Mouse (Mus musculus) megakaryocyte-erythroid progenitor cell, adult 5-6 weeks (primary cell): ENCODE results near the gene Ear14. TPM values are rescaled to one million over a fixed set of nuclear protein-coding genes. Genes with fewer than 3 reads are reported as not detected.
"Not testable (repeated sequence)": the region's sequence is repeated elsewhere in the genome, so short reads cannot be mapped to it uniquely, and the experiment has no call there.

Experiments used
- ATAC-seq: replicated peaks from 2 replicates; pipeline ENCODE4 v1.8.0; 2016; ENCODE audit warnings: mild to moderate bottlenecking, inconsistent platforms; ENCODE audit not compliant: severe bottlenecking, poor library complexity, low FRiP score, low TSS enrichment
- total RNA-seq, 2 experiments: library from RNA; stranded (forward) in 1 of 2; stranded (reverse) in 1 of 2; fragments of 200-1000, 215-1000 nt in 1 of 2; fragments of >200 nt in 1 of 2; fragmentation: Nextera tagmentation in 1 of 2; gene quantifications; 2 replicates each; pipeline ENCODE4 v1.2.3; 2014 to 2017

The Ear14 gene
- total RNA-seq, 2 experiments from 2014 or later = not detected

- no peak for ATAC-seq
Observed at GRCm38 (mm10) chr14:51247736-51248135, 44.5 kb downstream of the Ear14 start.

- no peak for ATAC-seq
Observed at GRCm38 (mm10) chr14:51250348-51250747, 47.2 kb downstream of the Ear14 start.

GRCm38 (mm10) chr14:51252206-51252605 is 49.0 kb downstream of the Ear14 start:
- ATAC-seq = not testable (repeated sequence)

- no peak for ATAC-seq
Observed at GRCm38 (mm10) chr14:51253569-51253968, 50.4 kb downstream of the Ear14 start.

Other genes with a start within 250 kb of the Ear14 start
- gene Pnp2, start 247.4 kb upstream of the Ear14 start, total RNA-seq (2014; fragmentation: Nextera tagmentation) = 28.8 and 44.9 TPM in 2 replicates
- 9.8 and 12.2 TPM in 2 replicates for gene Pnp2, start 247.4 kb upstream of the Ear14 start, total RNA-seq (2017)
- gene Rnase10, start 195.6 kb upstream of the Ear14 start, total RNA-seq (2014; fragmentation: Nextera tagmentation) = not detected in 2 replicates
- gene Rnase10, start 195.6 kb upstream of the Ear14 start, total RNA-seq (2017) = not detected in 2 replicates
- not detected in 2 replicates for gene Rnase9, start 161.5 kb upstream of the Ear14 start, total RNA-seq (2014; fragmentation: Nextera tagmentation)
- not detected in 2 replicates for gene Rnase9, start 161.5 kb upstream of the Ear14 start, total RNA-seq (2017)
- not detected in 2 replicates for gene Rnase11, start 153.2 kb upstream of the Ear14 start, total RNA-seq (2014; fragmentation: Nextera tagmentation)
- not detected in 2 replicates for gene Rnase11, start 153.2 kb upstream of the Ear14 start, total RNA-seq (2017)
- gene Rnase12, start 145.7 kb upstream of the Ear14 start, total RNA-seq (2014; fragmentation: Nextera tagmentation) = not detected in 2 replicates
- 0.99 and 5.2 TPM in 2 replicates for gene Rnase12, start 145.7 kb upstream of the Ear14 start, total RNA-seq (2017)
- gene Olfr750, start 129.0 kb upstream of the Ear14 start, total RNA-seq (2014; fragmentation: Nextera tagmentation) = not detected in 2 replicates
- not detected in 2 replicates for gene Olfr750, start 129.0 kb upstream of the Ear14 start, total RNA-seq (2017)
- gene Rnase4, start 112.3 kb upstream of the Ear14 start, total RNA-seq (2014; fragmentation: Nextera tagmentation) = not detected in 2 replicates
- gene Rnase4, start 112.3 kb upstream of the Ear14 start, total RNA-seq (2017) = 0.76 TPM in 1 of 2 replicates, not detected in the other
- not detected in 2 replicates for gene Ang, start 112.2 kb upstream of the Ear14 start, total RNA-seq (2014; fragmentation: Nextera tagmentation)
- gene Ang, start 112.2 kb upstream of the Ear14 start, total RNA-seq (2017) = not detected in 2 replicates
- not detected in 2 replicates for gene Eddm3b, start 89.0 kb upstream of the Ear14 start, total RNA-seq (2014; fragmentation: Nextera tagmentation)
- not detected in 2 replicates for gene Eddm3b, start 89.0 kb upstream of the Ear14 start, total RNA-seq (2017)
- gene Rnase6, start 79.5 kb upstream of the Ear14 start, total RNA-seq (2014; fragmentation: Nextera tagmentation) = 2.8 and 14.6 TPM in 2 replicates
- gene Rnase6, start 79.5 kb upstream of the Ear14 start, total RNA-seq (2017) = 14.8 and 44.0 TPM in 2 replicates
- not detected in 2 replicates for gene Rnase1, start 56.6 kb upstream of the Ear14 start, total RNA-seq (2014; fragmentation: Nextera tagmentation)
- not detected in 2 replicates for gene Rnase1, start 56.6 kb upstream of the Ear14 start, total RNA-seq (2017)
- gene Rnase2b, start 41.1 kb upstream of the Ear14 start, total RNA-seq (2014; fragmentation: Nextera tagmentation) = not detected in 2 replicates
- gene Rnase2b, start 41.1 kb upstream of the Ear14 start, total RNA-seq (2017) = not detected in 2 replicates
- gene Ang2, start 4.2 kb upstream of the Ear14 start, total RNA-seq (2014; fragmentation: Nextera tagmentation) = not detected in 2 replicates
- gene Ang2, start 4.2 kb upstream of the Ear14 start, total RNA-seq (2017) = not detected in 2 replicates
- gene Rnase2a, start 52.7 kb downstream of the Ear14 start, total RNA-seq (2014; fragmentation: Nextera tagmentation) = not detected in 2 replicates
- gene Rnase2a, start 52.7 kb downstream of the Ear14 start, total RNA-seq (2017) = not detected in 2 replicates
- gene Gm7247, start 158.4 kb downstream of the Ear14 start, total RNA-seq (2014; fragmentation: Nextera tagmentation) = not detected in 2 replicates
- gene Gm7247, start 158.4 kb downstream of the Ear14 start, total RNA-seq (2017) = not detected in 2 replicates
- gene Vmn2r88, start 207.4 kb downstream of the Ear14 start, total RNA-seq (2014; fragmentation: Nextera tagmentation) = not detected in 2 replicates
- gene Vmn2r88, start 207.4 kb downstream of the Ear14 start, total RNA-seq (2017) = not detected in 2 replicates
- not detected in 2 replicates for gene Vmn2r89, start 248.5 kb downstream of the Ear14 start, total RNA-seq (2014; fragmentation: Nextera tagmentation)
- not detected in 2 replicates for gene Vmn2r89, start 248.5 kb downstream of the Ear14 start, total RNA-seq (2017)